Mouse (Mus musculus) erythroblast, adult 5-6 weeks (primary cell): Measurements from ENCODE around the gene Apba3. TPM values are rescaled to one million over a fixed set of nuclear protein-coding genes. Genes with fewer than 3 reads are reported as not detected.

Source experiments
- total RNA-seq, 2 experiments: library from RNA; stranded (forward) in 1 of 2; stranded (reverse) in 1 of 2; fragments of 150-400 nt in 1 of 2; fragments of 200-764, 138-1000 nt in 1 of 2; gene quantifications; 2 replicates each; pipeline versions ENCODE4 v1.2.3 to v1.2.4; 2015 to 2017; ENCODE audit warnings: low replicate concordance in 2 of 2

Apba3 gene
- total RNA-seq, 2 experiments from 2014 or later: 4.4 to 10.8 TPM

Other genes with a start within 250 kb of the Apba3 start
Only the 30 nearest of the 33 such genes appear.
- 6.7 and 20.3 TPM in 2 replicates for gene Sgta, start 206.8 kb upstream of the Apba3 start, total RNA-seq (2015; ENCODE audit: low replicate concordance)
- 14.8 and 18.1 TPM in 2 replicates for gene Sgta, start 206.8 kb upstream of the Apba3 start, total RNA-seq (2017; ENCODE audit: low replicate concordance)
- 1.9 TPM in 1 of 2 replicates, not detected in the other for gene Thop1, start 196.9 kb upstream of the Apba3 start, total RNA-seq (2015; ENCODE audit: low replicate concordance)
- 3.1 and 4.1 TPM in 2 replicates for gene Thop1, start 196.9 kb upstream of the Apba3 start, total RNA-seq (2017; ENCODE audit: low replicate concordance)
- gene Creb3l3, start 168.1 kb upstream of the Apba3 start, total RNA-seq (2015; ENCODE audit: low replicate concordance): not detected in 2 replicates
- not detected in 2 replicates for gene Creb3l3, start 168.1 kb upstream of the Apba3 start, total RNA-seq (2017; ENCODE audit: low replicate concordance)
- 22.2 and 31.5 TPM in 2 replicates for gene Map2k2, start 161.0 kb upstream of the Apba3 start, total RNA-seq (2015; ENCODE audit: low replicate concordance)
- gene Map2k2, start 161.0 kb upstream of the Apba3 start, total RNA-seq (2017; ENCODE audit: low replicate concordance): 34.2 and 49.9 TPM in 2 replicates
- gene Zbtb7a, start 131.7 kb upstream of the Apba3 start, total RNA-seq (2015; ENCODE audit: low replicate concordance): 11.5 and 13.2 TPM in 2 replicates
- 10.1 and 14.2 TPM in 2 replicates for gene Zbtb7a, start 131.7 kb upstream of the Apba3 start, total RNA-seq (2017; ENCODE audit: low replicate concordance)
- gene Pias4, start 99.0 kb upstream of the Apba3 start, total RNA-seq (2015; ENCODE audit: low replicate concordance): 4.4 and 11.3 TPM in 2 replicates
- 12.3 and 19.3 TPM in 2 replicates for gene Pias4, start 99.0 kb upstream of the Apba3 start, total RNA-seq (2017; ENCODE audit: low replicate concordance)
- gene Eef2, start 90.3 kb upstream of the Apba3 start, total RNA-seq (2015; ENCODE audit: low replicate concordance): 227 and 267 TPM in 2 replicates
- 388 and 458 TPM in 2 replicates for gene Eef2, start 90.3 kb upstream of the Apba3 start, total RNA-seq (2017; ENCODE audit: low replicate concordance)
- gene Dapk3, start 84.0 kb upstream of the Apba3 start, total RNA-seq (2015; ENCODE audit: low replicate concordance): 3.3 and 7.3 TPM in 2 replicates
- gene Dapk3, start 84.0 kb upstream of the Apba3 start, total RNA-seq (2017; ENCODE audit: low replicate concordance): 10.8 and 11.8 TPM in 2 replicates
- not detected in 2 replicates for gene 4930442H23Rik, start 83.1 kb upstream of the Apba3 start, total RNA-seq (2015; ENCODE audit: low replicate concordance)
- not detected in 2 replicates for gene 4930442H23Rik, start 83.1 kb upstream of the Apba3 start, total RNA-seq (2017; ENCODE audit: low replicate concordance)
- gene Nmrk2, start 64.9 kb upstream of the Apba3 start, total RNA-seq (2015; ENCODE audit: low replicate concordance): not detected in 2 replicates
- not detected in 2 replicates for gene Nmrk2, start 64.9 kb upstream of the Apba3 start, total RNA-seq (2017; ENCODE audit: low replicate concordance)
- gene Atcay, start 36.1 kb upstream of the Apba3 start, total RNA-seq (2015; ENCODE audit: low replicate concordance): not detected in 2 replicates
- not detected in 2 replicates for gene Atcay, start 36.1 kb upstream of the Apba3 start, total RNA-seq (2017; ENCODE audit: low replicate concordance)
- not detected in 2 replicates for gene Zfr2, start 33.8 kb upstream of the Apba3 start, total RNA-seq (2015; ENCODE audit: low replicate concordance)
- not detected in 2 replicates for gene Zfr2, start 33.8 kb upstream of the Apba3 start, total RNA-seq (2017; ENCODE audit: low replicate concordance)
- gene Matk, start 14.0 kb upstream of the Apba3 start, total RNA-seq (2015; ENCODE audit: low replicate concordance): 0.42 and 0.96 TPM in 2 replicates
- 4.3 TPM in 2 replicates for gene Matk, start 14.0 kb upstream of the Apba3 start, total RNA-seq (2017; ENCODE audit: low replicate concordance)
- gene Mrpl54, start within 50 bp of the Apba3 start, total RNA-seq (2015; ENCODE audit: low replicate concordance): 6.3 and 56.3 TPM in 2 replicates
- gene Mrpl54, start within 50 bp of the Apba3 start, total RNA-seq (2017; ENCODE audit: low replicate concordance): 23.1 and 36.6 TPM in 2 replicates
- gene Tjp3, start 24.6 kb downstream of the Apba3 start, total RNA-seq (2015; ENCODE audit: low replicate concordance): 3.3 TPM in 1 of 2 replicates, not detected in the other
- 0.60 and 1.7 TPM in 2 replicates for gene Tjp3, start 24.6 kb downstream of the Apba3 start, total RNA-seq (2017; ENCODE audit: low replicate concordance)
- 9.6 and 11.3 TPM in 2 replicates for gene Pip5k1c, start 26.0 kb downstream of the Apba3 start, total RNA-seq (2015; ENCODE audit: low replicate concordance)
- 10.8 and 11.3 TPM in 2 replicates for gene Pip5k1c, start 26.0 kb downstream of the Apba3 start, total RNA-seq (2017; ENCODE audit: low replicate concordance)
- 5.6 and 6.1 TPM in 2 replicates for gene Cactin, start 54.1 kb downstream of the Apba3 start, total RNA-seq (2015; ENCODE audit: low replicate concordance)
- gene Cactin, start 54.1 kb downstream of the Apba3 start, total RNA-seq (2017; ENCODE audit: low replicate concordance): 18.0 and 27.7 TPM in 2 replicates
- not detected in 2 replicates for gene Tbxa2r, start 61.8 kb downstream of the Apba3 start, total RNA-seq (2015; ENCODE audit: low replicate concordance)
- not detected in 2 replicates for gene Tbxa2r, start 61.8 kb downstream of the Apba3 start, total RNA-seq (2017; ENCODE audit: low replicate concordance)
- not detected in 2 replicates for gene Gipc3, start 76.3 kb downstream of the Apba3 start, total RNA-seq (2015; ENCODE audit: low replicate concordance)
- gene Gipc3, start 76.3 kb downstream of the Apba3 start, total RNA-seq (2017; ENCODE audit: low replicate concordance): not detected in 2 replicates
- gene Hmg20b, start 83.5 kb downstream of the Apba3 start, total RNA-seq (2015; ENCODE audit: low replicate concordance): 9.2 and 14.6 TPM in 2 replicates
- gene Hmg20b, start 83.5 kb downstream of the Apba3 start, total RNA-seq (2017; ENCODE audit: low replicate concordance): 14.1 and 30.2 TPM in 2 replicates
- gene Mfsd12, start 90.5 kb downstream of the Apba3 start, total RNA-seq (2015; ENCODE audit: low replicate concordance): 1.9 and 2.5 TPM in 2 replicates
- 8.7 and 10.6 TPM in 2 replicates for gene Mfsd12, start 90.5 kb downstream of the Apba3 start, total RNA-seq (2017; ENCODE audit: low replicate concordance)
- gene 4930404N11Rik, start 98.9 kb downstream of the Apba3 start, total RNA-seq (2015; ENCODE audit: low replicate concordance): 15.6 and 27.0 TPM in 2 replicates
- 35.7 and 41.5 TPM in 2 replicates for gene 4930404N11Rik, start 98.9 kb downstream of the Apba3 start, total RNA-seq (2017; ENCODE audit: low replicate concordance)
- 286 and 325 TPM in 2 replicates for gene Fzr1, start 111.6 kb downstream of the Apba3 start, total RNA-seq (2015; ENCODE audit: low replicate concordance)
- 463 and 486 TPM in 2 replicates for gene Fzr1, start 111.6 kb downstream of the Apba3 start, total RNA-seq (2017; ENCODE audit: low replicate concordance)
- 10.4 and 11.7 TPM in 2 replicates for gene Dohh, start 117.5 kb downstream of the Apba3 start, total RNA-seq (2015; ENCODE audit: low replicate concordance)
- gene Dohh, start 117.5 kb downstream of the Apba3 start, total RNA-seq (2017; ENCODE audit: low replicate concordance): 32.5 and 33.7 TPM in 2 replicates
- 2.5 and 3.7 TPM in 2 replicates for gene Gm48551, start 117.5 kb downstream of the Apba3 start, total RNA-seq (2015; ENCODE audit: low replicate concordance)
- gene Gm48551, start 117.5 kb downstream of the Apba3 start, total RNA-seq (2017; ENCODE audit: low replicate concordance): 1.3 TPM in 1 of 2 replicates, not detected in the other
- not detected in 2 replicates for gene Gm48552, start 122.0 kb downstream of the Apba3 start, total RNA-seq (2015; ENCODE audit: low replicate concordance)
- 5.6 TPM in 1 of 2 replicates, not detected in the other for gene Gm48552, start 122.0 kb downstream of the Apba3 start, total RNA-seq (2017; ENCODE audit: low replicate concordance)
- 5.4 TPM in 1 of 2 replicates, not detected in the other for gene Smim24, start 126.1 kb downstream of the Apba3 start, total RNA-seq (2015; ENCODE audit: low replicate concordance)
- 1.8 and 3.8 TPM in 2 replicates for gene Smim24, start 126.1 kb downstream of the Apba3 start, total RNA-seq (2017; ENCODE audit: low replicate concordance)
- gene Nfic, start 188.7 kb downstream of the Apba3 start, total RNA-seq (2015; ENCODE audit: low replicate concordance): 13.4 and 23.8 TPM in 2 replicates
- gene Nfic, start 188.7 kb downstream of the Apba3 start, total RNA-seq (2017; ENCODE audit: low replicate concordance): 0.84 and 8.2 TPM in 2 replicates
- gene Celf5, start 215.7 kb downstream of the Apba3 start, total RNA-seq (2015; ENCODE audit: low replicate concordance): not detected in 2 replicates
- 0.68 TPM in 1 of 2 replicates, not detected in the other for gene Celf5, start 215.7 kb downstream of the Apba3 start, total RNA-seq (2017; ENCODE audit: low replicate concordance)
- gene Ncln, start 229.4 kb downstream of the Apba3 start, total RNA-seq (2015; ENCODE audit: low replicate concordance): 8.1 and 46.4 TPM in 2 replicates
- gene Ncln, start 229.4 kb downstream of the Apba3 start, total RNA-seq (2017; ENCODE audit: low replicate concordance): 10.8 and 12.8 TPM in 2 replicates